Mouse (Mus musculus) spleen, adult 12 weeks (tissue): ENCODE data around the gene Chil1.

ENCODE experiments used
- DNase-seq: peaks from one replicate; pipeline ENCODE4 v3.0.0; 2022; ENCODE audit warnings: low spot score

Chil1 gene

DNA sequence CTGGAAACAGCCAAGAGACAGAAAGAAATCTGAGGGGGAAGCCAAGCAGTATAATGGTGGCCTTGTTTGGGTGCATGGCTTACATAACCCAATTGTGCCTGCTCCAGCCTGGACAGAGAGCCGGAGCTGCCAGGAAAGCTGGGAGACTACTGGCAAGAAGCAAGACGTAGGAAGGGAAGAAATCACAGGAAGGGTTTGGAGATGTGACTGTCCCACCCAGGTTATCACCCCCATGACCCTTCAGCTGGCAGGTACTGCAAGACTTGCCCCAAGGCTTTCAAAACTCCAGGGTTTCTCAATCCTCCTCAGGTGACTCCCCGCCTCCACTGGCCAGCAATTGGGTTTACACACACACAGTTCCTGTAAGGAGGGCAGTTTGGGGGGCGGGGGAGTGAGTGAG, at the start of gene Chil1:
Chil1 (plus strand) TSS at position 152 of the 400 bp plus-strand sequence.
- no peak for DNase-seq

DNA sequence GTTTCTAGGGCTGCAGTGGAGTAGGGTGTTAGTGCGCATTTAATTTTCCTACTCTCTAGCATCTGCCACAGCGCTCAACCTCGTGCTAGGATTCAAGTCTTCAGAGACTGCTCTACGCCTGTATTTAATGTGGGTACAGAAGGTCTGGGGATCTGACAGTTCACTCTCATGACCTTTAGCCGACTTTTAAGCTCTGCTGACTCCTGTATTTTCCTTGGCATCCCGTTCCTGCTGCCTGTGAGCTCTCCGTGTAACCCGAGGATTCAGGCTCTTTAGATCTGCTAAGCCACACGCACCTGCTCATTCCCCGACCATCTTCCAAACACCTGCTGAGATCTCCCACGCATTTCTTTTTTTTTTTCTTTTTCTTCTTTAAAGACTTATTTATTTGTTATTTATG, 48.7 kb upstream of the Chil1 start:
- no peak for DNase-seq

DNA sequence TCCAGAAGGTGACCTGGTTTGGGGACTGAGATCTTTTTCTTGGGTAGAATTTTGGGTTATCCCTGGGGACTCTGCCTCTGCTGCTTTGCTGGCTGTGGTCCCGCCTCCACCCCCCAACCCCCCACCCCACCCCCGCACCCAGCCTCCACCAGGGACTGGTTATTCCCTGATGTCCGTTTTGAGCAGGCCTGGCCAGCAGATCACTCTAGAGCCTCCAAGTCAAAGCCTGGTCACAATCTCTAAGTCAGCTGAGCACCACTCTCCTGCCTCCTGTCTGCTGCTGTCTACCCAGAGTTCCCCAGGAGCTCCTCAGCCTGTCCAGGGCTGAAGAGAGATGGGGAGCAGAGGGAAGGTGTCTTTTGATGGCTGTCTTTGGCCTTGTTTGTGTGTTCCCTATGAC, 45.6 kb upstream of the Chil1 start:
- no peak for DNase-seq

DNA sequence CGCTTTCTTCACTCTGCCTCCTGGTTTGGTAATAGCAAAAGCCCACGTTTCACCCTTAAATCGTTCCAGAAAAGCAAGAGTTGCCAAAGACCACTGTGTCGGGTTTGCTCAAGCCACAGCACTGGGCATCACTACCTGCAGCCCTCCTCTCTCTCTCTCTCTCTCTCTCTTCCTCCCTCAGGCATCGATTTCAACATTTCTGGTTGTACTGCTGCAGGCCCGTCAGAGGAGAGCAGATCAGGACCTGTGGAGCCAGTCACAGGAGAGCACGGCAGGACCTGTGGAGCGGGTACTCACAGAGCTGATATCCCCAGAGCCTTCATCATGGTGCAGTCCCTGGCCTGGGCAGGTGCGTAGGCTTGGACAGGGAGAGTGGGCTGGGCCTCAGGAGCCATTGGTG, 43.6 kb upstream of the Chil1 start:
- no peak for DNase-seq

DNA sequence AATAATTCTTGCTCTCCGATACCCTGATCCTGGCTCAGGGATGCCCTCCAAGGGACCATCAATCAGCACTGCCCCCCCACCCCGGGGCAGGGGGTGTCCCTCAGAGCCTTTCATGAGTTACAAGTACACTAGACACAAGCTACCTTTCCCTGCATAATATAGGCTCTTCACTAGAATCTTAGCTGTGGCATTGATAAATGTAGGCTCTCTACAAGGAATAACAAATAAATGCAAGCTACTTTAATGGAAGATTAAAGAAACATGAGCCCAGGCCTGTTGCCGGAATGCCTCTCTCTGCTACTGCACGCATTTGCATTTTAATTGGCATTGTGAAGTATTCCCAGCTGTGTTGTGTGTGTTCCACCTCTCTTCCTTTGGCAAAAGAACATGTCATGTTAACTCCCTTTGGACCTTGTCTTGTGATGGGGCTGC, 39.6 kb upstream of the Chil1 start:
- DNase-seq: no peak

DNA sequence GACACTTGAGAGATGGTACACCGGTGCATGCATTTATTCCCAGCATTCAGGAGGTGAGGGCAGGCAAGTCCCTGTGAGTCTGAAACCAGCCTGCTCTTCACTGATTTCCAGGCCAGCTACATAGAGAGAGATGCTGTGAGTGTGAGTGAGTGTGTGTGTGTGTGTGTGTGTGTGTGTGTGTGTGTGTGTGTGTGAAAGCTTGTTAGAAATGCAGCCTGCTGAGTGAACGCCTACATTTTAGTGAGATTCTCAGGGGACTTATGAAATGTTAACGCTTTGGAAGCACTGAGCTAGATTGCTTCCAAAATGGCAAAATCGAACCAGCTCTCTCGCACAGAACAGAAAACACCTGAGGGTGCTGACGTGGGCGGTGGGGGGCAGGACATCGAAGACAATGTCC, 35.9 kb upstream of the Chil1 start:
- no peak for DNase-seq

DNA sequence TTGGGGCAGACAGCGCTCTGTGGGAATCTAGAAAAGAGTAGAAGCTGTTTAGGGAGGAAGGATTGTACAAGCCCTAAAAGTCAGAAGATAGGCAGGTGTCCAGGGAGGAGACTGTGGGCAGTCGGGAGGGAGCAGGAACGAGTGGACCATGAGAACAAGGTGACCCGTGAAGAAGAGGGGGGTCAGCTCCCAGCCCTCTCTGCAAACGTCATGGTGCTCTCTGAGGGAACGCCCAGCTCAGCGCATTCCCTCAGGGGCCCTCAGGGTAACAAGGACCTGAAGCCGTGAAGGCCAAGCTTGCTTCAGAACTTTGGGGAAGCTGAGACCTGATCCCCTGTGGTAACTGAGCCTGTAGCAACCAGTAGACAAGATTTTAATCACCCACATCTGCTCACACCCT, 31.9 kb upstream of the Chil1 start:
- DNase-seq: no peak

DNA sequence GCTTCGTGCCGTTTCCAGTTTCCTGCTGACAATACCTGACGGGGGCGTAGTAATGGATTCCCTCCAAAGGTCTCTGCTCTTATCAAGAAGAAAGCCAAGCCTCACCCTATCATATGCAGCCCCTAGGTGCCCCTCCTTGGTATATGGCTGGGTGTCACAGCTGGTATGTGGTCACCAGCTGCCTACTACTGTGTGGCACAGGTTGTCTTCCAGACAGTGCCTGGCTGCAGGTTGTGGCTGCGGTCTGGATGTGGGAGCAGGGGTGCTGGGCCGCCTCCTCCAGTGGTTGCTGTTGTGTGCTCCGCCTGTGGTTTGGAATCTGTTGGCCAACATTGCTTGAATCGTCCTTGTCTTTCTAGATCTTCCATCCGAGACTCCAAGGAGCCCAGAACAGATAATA, 31.2 kb upstream of the Chil1 start:
- DNase-seq: no peak

DNA sequence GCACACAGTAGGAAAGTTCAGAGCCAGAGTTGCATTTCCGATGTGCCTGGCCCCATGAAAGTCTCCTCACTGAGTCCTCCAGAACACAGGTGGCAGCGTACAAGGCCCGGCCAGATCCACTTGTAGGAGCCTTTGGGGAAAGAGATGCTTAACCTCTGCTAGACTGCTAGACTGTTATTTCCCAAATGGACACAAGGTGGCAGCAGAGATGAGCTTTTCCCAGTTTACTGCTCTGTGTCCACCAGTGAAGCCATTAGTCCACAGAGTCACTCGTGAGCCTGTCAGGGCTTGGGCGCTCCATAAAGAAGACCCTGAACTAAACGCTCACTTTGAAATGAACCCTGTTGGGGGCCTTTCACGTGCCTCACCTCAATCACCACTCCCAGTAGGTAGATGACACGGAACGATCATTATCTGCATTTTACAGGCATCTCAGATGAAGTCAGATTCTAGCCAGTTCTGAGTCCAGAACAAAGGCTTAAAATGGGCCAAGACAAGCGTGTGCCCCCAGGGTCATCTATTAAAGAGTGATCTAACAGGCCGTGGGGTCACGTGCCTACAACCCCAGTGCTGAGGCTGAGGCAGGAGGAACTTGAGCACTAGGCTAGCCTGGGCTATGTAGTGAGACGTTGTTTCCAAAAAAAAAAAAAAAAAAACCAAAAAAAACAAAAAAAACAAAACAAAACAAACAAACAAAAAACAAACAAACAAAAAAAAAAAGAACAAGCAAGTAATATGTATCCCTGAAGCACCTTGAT, 30.1 kb upstream of the Chil1 start:
- DNase-seq: peak; percentile 57

DNA sequence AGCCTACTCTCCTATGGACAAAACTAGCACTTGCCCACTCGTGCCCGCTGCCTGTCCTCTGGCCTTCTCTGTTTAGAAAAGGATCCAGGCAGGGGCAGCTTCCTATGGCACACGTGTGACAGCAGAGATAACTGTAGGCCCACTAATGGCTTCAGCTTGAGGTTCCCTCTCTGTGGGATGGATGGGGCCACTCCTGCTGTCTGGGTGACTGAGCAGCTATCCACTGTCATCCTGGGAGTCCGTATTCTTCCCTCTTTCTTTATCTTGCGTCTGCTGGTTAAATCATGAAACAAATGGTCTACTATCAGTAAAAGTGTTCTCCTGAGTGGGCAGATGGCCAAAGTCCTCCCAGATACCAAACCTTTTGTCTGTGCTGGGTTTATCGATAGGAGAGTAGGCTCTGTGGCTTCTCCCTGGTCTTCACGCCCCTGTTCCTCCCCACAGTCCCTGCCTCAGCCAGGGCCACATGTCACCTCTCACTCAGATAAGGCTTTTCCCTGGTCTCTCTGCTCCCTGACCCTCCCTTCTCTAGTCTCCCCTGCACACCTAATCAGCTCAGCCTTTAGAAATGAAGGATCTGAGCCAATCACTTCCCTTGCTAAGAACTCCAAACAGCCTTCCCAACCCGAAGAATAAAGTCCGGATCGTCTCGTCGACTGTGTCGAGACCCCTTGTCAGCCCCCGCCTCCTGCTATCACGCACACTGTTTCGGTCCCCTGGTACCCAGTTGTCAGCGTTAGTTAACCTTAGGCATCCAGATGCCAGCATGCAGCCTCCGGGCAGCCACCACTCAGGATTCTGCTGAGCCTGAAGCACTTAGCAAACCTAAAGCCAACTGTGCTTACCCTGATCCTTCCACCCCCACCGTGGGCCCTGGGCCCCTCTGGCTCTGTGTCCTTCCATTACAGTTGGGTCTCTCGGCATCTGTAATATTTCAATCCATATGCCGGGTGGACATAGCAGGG, 29.1 kb upstream of the Chil1 start:
- DNase-seq: no peak

DNA sequence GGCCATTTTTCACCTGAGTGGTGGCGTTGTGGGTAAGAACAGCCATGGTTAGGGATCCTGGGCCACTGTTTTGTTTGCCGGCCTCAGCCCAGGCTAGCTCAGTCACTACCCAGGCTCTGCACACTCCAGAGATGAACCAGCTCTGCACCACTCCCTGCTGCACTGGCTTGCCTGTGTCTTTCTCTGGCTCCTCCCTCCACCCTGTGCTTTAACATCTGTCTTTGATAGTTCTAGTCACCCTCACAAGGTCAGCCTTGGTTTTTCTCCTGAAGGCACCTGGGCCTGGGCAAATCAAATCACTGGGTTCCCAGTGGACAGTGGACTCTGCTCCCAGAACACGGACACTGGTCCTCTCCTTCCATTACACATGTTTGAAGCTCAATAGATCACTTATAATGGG, 27.9 kb upstream of the Chil1 start:
- DNase-seq: no peak

DNA sequence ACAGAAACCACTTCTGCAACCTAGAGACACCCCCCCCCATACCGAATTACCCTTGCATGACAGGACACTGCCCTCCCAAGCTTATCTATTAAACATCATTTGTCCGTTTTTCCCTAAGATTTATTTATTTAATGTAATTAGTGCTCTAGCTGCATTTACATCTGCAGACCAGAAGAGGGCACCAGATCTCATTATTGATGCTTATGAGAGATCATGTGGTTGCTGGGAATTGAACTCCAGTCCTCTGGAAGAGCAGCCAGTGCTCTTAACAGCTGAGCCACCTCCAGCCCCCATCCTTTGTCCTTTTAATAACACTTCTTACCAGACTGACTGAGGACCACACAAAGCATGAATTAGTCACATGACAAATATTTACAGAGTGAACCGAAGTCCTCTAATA, 27.3 kb upstream of the Chil1 start:
- DNase-seq: no peak

DNA sequence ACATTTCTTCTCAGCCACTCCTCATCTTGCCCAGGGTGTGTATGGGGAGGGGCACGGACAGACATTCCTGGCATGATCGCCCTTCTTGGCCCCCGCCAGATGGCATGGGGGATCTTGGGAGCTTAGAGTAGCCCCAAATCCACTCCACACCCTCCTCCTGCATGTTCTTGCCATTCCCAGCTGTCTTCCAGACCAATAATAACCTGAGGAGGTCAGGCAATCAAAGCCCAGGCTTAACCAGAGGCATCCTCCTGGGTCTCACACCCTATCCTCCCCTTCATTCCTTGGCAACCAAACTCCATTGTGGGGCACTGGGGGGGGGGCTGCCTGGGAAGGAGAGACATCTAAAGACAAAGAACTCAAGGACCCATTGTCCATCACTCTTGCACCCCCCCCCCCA, 21.6 kb upstream of the Chil1 start:
- no peak for DNase-seq

DNA sequence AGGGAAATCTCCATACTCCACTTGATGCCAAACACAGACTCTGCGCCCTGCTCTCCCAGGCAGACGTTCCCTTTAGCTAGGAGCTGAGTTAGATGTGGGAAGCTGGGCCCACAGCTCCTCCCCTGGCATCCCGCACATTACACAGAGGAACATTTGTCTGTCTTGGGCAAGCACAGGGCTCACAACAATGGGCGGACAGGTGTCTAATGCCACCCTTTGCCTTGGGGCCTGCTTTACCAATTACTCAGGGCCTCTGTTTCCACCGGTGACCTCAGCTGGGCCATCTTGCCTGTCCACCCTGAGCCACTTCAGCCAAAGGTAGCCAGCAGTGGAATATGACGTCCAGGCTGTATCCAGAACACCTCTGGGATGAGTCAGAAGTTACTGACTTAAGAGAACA, 20.6 kb upstream of the Chil1 start:
- no peak for DNase-seq

DNA sequence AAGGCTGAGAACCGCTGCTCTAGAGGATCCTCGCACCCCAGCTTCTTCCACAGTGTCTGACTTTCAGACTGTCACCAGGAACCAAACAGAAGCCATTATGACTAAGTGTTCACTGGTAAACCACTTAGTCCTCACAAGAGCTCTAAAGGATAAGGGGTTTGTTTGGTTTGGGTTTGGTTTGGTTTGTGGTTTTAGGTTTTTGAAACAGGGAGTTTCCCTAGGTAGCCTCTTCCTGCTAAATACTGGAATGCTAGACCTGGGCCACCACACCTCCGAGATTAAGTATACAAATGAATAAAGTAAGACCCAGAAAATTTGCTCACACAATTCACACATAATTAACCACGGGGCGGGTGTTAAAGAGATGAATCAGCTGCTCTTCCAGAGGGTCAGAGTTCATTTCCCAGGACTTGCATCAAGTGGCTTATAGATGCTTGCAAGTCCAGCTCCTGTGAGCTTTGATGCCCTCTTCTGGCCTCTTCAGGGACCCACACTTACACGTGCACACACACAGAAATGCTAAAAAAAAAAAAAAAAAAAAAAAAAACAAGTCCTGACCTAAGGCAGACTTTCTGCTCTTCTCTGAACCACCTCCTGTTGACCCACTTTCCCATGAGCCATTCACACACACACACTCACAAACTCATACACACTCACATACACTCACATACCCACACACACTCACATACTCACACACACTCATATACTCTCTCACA, 19.3 kb upstream of the Chil1 start:
- DNase-seq: no peak

DNA sequence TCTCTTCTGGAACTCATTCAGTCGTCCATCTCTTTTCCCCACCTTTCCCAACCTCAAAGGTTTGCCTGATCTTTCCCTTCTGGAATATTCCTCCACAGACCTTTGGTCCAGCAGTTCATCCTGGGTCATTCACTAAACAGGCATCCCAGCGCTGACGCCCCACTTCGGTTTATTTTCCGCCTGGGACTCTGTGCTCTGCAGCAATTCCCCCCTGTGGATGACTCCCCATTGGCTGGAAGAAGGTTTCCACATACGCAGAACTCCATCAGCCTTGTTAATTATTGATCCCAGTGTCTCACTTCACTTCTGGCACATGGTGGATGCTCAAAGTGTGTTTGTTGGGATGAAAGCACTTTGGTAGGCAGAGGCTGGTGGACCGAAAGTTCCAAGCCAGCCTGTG, 18.5 kb upstream of the Chil1 start:
- no peak for DNase-seq

DNA sequence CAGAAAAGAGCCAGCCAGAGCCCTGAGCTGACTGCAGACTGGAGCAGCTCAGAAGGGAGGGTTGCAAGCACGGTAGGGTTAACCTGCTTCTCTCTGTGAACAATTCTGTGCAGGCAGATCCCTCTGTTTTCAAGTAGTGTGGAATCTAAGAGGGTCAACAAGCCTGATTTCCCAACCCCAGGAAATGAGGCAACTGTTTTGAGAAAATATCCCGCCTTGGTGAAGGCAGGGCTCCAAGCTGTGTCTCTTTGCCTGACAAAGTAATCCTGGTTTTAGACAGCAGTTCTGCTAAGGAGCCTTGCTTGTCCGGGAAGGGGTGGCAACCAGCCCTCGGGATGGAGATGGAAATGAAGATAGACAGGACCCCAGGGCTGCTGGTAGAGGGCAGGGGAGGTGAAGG, 17.5 kb upstream of the Chil1 start:
- DNase-seq: no peak

DNA sequence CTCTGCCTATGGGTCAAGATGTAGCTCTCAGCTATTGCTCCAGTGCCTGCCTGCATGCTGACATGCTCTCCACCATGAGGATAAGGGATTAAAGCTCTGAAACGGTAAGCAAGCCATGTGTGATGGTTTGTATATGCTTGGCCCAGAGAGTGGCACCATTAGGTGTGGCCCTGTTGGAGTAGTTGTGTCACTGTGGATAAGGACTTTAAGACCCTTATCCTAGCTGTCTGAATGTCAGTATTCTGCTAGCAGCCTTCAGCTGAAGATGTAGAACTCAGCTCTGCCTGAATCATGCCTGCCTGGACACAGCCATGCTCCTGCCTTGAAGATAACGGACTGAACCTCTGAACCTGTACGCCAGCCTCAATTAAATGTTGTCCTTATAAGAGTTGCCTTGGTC, 15.4 kb upstream of the Chil1 start:
- DNase-seq: no peak

DNA sequence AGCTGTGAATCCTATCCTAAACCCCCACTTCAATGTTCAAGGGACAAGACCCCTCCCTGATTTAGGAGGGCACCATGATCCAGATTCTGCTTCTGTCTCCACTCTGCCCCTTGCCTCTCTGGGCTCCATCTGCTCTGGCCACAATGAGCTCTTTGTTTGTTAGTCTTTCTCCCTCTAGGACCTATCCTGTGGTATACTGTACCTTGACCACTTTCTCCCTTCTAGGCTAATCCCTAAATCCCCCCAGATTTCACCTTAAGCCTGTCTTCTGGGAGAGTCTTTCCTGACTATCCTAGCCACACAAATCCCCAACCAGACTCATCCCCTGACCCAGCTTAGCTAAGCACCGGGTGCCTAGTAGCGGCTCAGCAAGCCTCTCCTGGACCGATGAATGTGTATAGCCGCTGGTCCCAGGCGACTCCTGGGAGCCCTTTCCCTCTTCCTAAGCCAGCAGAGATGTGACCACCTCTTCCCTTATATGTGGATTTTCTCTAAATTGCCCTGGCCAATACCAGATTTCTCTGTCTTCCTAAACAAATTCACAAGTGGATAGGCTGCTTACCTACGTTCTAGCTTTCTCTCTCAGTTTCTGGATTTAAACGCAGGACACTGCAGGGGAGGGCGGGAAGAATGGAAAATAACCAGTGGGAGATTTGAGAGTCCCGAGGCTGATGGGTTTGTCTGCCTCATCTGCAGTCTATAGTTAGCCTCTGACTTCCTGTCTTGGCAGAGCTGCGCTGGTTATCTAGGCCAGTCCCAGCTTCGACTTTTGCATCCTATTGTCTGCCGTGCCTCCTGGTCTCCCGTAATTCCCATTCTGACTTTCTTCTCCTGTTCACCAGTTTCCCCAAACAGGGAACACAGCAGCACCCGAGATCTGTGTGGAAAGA, 14.3 kb upstream of the Chil1 start:
- no peak for DNase-seq

DNA sequence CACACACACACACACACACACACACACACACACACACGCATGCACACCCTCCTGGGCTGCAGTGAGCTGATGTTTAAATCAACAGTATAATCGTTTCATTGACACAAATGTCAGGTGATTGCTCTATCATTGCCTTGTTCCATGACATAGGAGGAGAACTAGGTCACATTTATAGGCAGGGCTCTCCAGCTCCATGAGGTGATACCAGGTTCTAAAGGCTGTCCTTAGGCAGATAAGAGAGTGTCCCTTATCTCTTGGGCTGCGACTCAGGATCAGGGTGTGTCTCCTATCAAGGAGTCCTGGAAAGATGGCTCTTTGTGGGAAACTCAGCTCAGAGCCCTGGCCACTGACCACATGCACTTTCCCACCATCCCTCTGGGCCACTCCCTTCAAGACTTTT, 13.4 kb upstream of the Chil1 start:
- no peak for DNase-seq

DNA sequence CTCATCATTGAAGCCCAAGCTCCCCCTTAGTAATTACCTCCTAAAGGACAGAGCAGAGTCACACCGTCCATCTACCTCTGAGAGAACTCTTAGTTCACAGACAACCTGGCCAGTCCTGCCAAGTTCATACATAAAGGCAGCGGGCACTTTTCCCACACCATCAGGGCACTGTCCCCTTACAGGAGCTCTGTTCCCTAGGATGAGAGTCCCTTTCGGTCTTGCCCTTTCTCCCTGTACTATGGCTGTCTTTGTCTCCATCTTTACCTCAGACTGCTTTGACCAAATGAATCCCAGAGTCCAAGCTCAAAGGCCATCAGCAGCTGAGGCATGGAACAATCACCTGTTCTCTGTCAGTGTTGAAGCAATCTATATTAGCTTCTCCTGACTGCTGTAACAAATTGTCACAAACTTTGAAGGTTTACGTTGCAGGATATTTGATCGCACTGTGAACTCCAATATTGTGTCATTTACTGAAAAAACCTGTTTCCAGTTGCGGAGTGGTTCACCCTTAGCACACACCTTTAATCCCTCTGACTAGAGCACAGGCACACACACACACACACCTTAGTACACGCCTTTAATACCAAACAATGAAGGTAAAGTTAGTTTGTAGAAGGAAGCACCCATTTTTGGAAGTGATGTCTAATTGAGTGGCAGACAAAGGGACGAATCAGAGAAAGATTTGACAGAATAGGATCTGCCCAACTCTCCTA, 12.8 kb upstream of the Chil1 start:
- no peak for DNase-seq
